Mouse (Mus musculus) heart, adult 2 months (tissue): ENCODE data around the gene Hint3.

Source experiments
- CTCF ChIP-seq: fragments of 200-600 bp; IDR thresholded peaks from 2 replicates; pipeline ENCODE4 v1.8.1; 2022; ENCODE audit warnings: antibody characterized with exemption, mild to moderate bottlenecking, moderate library complexity
- EP300 ChIP-seq: fragments of 200-500 bp; IDR thresholded peaks from 2 replicates; pipeline ENCODE4 v1.6.1; 2011; ENCODE audit warnings: low read depth, low read length, control low read depth; ENCODE audit not compliant: insufficient read depth

GRCm38 (mm10) chr10:30613039-30613438, 16.4 kb downstream of the Hint3 start:
- TF ChIP-seq CTCF (no peak), EP300 (no peak)
